Mouse (Mus musculus) embryonic facial prominence, embryonic 10.5 days (tissue): ENCODE measurements around the gene Pan2. TPM values are rescaled to one million over a fixed set of nuclear protein-coding genes. Genes with fewer than 3 reads are reported as not detected.
A peak's percentile ranks its signal among the peaks of the same experiment; 100 is the strongest.
"Not testable (repeated sequence)": the region's sequence is repeated elsewhere in the genome, so short reads cannot be mapped to it uniquely, and the experiment has no call there.

Experiments
- DNase-seq: peaks from one replicate; pipeline ENCODE4 v3.0.0-alpha.2; 2017; ENCODE audit warnings: low spot score
- H3K27ac ChIP-seq: fragments of 300-500 bp; sonication (generic); replicated peaks from 2 replicates; pipeline ENCODE4 v1.5.1; 2016; ENCODE audit warnings: mild to moderate bottlenecking
- H3K27me3 ChIP-seq: fragments of 300-500 bp; sonication (generic); replicated peaks from 2 replicates; pipeline ENCODE4 v1.6.1; 2016; ENCODE audit warnings: low read depth, mild to moderate bottlenecking; ENCODE audit not compliant: poor library complexity, severe bottlenecking
- H3K36me3 ChIP-seq: fragments of 300-500 bp; sonication (generic); replicated peaks from 2 replicates; pipeline ENCODE4 v1.6.1; 2016; ENCODE audit warnings: mild to moderate bottlenecking, moderate library complexity
- H3K4me1 ChIP-seq: fragments of 300-500 bp; sonication (generic); 2 replicates; pipeline ENCODE4 v1.6.1; 2016
- H3K4me3 ChIP-seq: fragments of 300-500 bp; sonication (generic); 2 replicates; pipeline ENCODE4 v1.5.1; 2016; ENCODE audit warnings: mild to moderate bottlenecking, moderate library complexity
- H3K9me3 ChIP-seq: fragments of 300-500 bp; sonication (generic); 2 replicates; pipeline ENCODE4 v1.6.1; 2016; ENCODE audit warnings: mild to moderate bottlenecking
- WGBS: fragments of 180-500 bp; shearing (Covaris S2); methylation state at CpG from one replicate; pipeline ENCODE4 v1.1.7; 2016; 5-methylcytosine and 5-hydroxymethylcytosine counted together
- polyA plus RNA-seq: library from polyadenylated mRNA; unstranded; fragments of >200 nt; fragmentation: Nextera tagmentation; extraction: Ambion mirVana; gene quantifications from 2 replicates; pipeline ENCODE4 v1.2.1, GENCODE M21; 2016

Pan2 gene
- polyA plus RNA-seq, 1 experiment from 2014 or later: 42.9 TPM

DNA sequence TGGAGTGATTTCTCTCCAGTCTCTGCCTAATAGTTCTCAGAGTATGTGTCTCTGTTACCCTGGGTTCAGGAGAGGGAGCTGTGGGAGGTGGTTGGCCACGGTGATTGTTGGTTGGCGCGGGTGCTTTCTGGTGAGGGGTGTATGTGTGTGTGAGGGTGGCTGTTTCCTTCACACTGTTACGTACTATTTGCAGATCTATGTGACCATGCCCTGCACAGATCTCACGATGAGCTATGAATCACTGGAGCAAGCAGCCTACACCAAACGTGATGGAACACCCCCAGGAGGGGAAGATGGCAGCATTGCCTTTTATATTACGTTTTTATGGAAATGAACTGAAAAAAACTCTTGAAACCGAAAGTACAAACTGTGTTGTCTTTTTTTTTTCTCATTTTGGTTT is 23.7 kb downstream of the Pan2 start:
- Histone ChIP-seq H3K4me3 (no peak overlapping the region), H3K27ac (no peak overlapping the region), H3K9me3 (no peaks in the 10 kb centered on the region), H3K4me1 (peaks cover 12% of the 10 kb centered on the region), H3K27me3 (no peaks in the 10 kb centered on the region), H3K36me3 (peaks cover 64% of the 10 kb centered on the region)
- no peak for DNase-seq
- 94% methylated on average over 8 of the region's 8 CpGs for WGBS

DNA sequence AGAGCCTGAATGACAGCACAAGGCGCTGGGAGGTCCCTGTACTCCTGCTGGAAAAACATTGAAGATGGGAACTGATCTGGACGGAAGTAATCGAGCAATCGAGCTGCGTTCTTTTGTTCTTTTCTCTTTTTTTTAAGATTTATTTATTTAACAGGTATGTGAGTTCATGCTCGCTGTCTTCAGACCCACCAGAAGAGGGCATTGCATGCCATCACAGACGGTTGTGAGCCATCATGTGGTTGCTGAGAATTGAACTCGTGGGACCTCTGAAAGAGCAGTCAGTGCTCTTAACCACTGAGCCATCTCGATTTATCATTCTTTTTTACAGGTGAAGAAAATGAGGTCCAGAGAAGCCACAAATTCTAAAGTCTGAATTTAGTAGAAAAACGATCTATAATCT is 24.5 kb downstream of the Pan2 start:
- WGBS: 91% methylated on average over 10 of the region's 10 CpGs
- Histone ChIP-seq H3K9me3 (no peaks in the 10 kb centered on the region), H3K4me3 (no peak overlapping the region), H3K4me1 (peaks cover 12% of the 10 kb centered on the region), H3K27me3 (no peaks in the 10 kb centered on the region), H3K27ac (no peak overlapping the region), H3K36me3 (peaks cover 64% of the 10 kb centered on the region)
- no peak for DNase-seq

DNA sequence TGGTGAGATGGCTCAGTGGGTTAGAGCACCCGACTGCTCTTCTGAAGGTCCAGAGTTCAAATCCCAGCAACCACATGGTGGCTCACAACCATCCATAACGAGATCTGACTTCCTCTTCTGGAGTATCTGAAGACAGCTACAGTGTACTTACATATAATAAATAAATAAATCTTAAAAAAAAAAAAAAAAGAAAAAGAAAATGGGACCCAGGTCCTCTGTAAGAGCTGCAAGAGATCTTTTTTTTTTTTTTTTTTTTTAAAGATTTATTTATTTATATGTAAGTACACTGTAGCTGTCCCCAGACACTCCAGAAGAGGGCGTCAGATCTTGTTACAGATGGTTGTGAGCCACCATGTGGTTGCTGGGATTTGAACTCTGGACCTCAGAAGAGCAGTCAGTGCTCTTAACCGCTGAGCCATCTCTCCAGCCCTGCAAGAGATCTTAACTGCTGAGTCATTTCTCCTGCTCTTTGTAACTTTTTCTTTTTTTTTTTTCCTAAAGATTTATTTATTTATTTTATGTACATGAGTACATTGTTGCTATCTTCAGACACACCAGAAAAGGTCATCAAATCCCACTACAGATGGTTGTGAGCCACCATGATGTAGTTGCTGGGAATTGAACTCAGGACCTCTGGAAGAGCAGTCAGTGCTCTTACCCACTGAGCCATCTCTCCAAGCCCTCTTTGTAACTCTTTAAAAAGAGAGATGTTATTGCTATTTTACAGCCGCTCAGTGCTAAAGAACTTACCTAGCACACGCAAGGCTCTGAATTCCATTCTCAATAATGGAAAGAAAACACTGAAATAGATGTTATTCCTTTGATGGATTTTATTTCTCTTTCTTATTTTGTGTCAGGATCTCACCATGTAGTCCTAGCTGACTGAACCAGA is 29.5 kb downstream of the Pan2 start:
- not testable (repeated sequence) for H3K9me3 ChIP-seq, H3K27ac ChIP-seq, DNase-seq, H3K4me3 ChIP-seq, H3K27me3 ChIP-seq, H3K4me1 ChIP-seq
- WGBS: 80% methylated on average over 6 of the region's 6 CpGs
- H3K36me3 ChIP-seq: peaks cover 24% of the 10 kb centered on the region

DNA sequence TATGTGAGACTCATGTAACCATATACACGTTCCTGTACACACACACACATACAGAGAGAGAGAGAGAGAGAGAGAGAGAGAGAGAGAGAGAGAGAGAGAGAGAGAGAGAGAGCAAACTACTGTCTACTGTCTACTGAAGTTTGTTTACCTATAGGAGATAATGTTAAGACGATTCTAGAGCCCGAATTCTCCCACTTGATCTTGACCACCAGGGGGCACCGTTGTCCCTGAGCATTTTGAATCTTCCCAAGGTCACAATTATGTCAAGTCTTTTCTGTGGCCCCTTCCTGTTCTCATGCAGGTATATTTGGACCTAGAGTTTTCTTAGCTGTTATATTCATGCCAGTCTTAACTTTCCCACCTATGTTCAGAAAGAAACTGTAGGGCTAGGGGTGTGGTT is 32.4 kb downstream of the Pan2 start:
- Histone ChIP-seq H3K27me3 (no peaks in the 10 kb centered on the region), H3K9me3 (no peaks in the 10 kb centered on the region), H3K27ac (no peak overlapping the region), H3K36me3 (peaks cover 13% of the 10 kb centered on the region), H3K4me3 (no peak overlapping the region), H3K4me1 (peaks cover 26% of the 10 kb centered on the region)
- 9% methylated on average over 4 of the region's 4 CpGs for WGBS
- DNase-seq: peak; percentile 79

DNA sequence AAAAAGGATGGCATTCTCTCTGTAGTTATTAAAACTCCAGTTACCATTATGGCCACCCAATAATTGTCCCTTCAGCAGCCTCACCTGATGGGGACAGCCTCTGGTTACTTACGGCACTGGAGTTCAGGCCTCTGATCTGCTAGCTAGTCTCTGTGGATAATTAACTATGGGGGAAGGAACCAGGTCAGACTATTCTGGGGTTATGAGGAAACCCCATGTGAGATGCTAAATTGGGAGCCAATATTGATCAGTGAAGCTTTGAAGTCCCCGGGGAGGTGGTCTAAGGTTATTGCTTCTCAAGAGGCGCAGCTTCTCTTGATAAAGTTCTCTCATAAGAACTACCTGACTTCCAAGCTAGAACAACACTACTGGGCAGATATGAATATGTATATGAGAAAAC is 33.1 kb downstream of the Pan2 start:
- Histone ChIP-seq H3K4me1 (peaks cover 26% of the 10 kb centered on the region), H3K9me3 (no peaks in the 10 kb centered on the region), H3K27ac (no peak overlapping the region), H3K4me3 (no peak overlapping the region), H3K27me3 (no peaks in the 10 kb centered on the region), H3K36me3 (peaks cover 19% of the 10 kb centered on the region)
- 96% methylated on average over 3 of the region's 3 CpGs for WGBS
- DNase-seq: no peak

DNA sequence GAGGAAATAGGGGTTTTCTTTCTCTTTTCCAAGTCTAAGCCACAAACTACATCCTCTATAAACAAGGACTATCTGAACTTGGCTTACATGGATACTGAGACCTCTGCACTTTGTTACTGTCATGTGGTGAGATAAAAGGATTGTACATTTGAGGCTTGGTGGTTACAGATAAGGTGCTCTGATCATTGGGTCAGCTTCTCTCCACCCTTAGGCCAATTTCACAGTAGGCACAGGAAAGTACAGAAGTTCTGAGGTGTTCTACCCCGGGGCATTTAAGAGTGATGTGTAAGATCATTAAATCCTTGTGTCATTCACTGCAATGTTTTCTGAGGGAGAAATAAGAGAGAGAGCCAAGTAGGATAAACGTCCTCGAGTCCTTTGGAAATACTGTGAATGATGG is 33.5 kb downstream of the Pan2 start:
- H3K27me3 ChIP-seq: no peaks in the 10 kb centered on the region

DNA sequence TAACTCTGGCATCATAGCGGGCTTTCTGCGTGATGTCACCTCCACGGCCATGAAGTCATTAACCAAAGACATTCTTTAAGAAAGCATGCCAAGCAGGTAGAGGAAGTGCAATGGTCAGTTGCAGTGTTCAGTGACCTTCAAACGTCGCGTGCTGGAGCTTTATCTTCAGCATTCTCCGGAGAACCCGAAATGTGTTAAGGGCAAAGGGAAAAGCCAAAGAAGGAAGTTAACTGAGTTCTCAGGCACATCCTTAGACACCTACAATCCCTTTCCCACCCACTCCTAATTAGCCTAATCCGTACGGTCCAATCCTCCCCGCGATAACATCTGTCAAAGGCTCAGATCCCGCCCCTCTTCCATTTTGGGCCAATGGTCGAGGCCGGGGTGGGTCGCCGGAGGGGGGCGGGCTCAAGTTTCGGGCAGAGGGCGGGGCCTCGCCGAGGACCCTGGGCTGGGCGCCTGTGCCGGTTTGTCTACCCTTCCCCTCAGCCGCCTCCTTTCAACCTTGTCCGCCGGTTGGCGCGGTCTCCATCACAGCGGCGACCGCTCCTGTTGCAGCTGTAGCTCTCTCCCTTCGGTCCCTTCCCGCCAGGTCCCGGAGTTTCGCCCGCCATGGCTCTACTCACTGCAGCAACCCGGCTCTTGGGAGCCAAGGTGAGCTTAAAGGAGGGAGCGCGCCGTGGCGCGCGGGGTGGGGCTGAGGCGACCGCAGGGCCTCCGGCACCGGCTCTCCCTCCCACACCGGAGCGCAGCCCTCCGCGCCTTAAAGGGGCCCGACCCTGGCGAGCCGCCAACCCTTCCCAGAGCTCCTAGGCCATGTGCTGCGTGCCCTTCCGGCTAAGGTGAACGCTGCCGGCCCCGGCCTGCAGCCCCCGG is 34.4 kb downstream of the Pan2 start, which contains the start of gene Cs:
Gene Cs, plus strand, starts transcription at position 429 of the 876 bp plus-strand sequence.
- peak within 1 kb of the TSS; percentile 92 for H3K27ac ChIP-seq
- H3K9me3 ChIP-seq: no peaks in the 10 kb centered on the region
- WGBS: 2% methylated on average over 61 of the region's 61 CpGs
- H3K27me3 ChIP-seq: no peaks in the 10 kb centered on the region
- H3K4me1 ChIP-seq: peaks cover 26% of the 10 kb centered on the region
- peak within 1 kb of the TSS; percentile 84 for H3K4me3 ChIP-seq
- peaks cover 29% of the 10 kb centered on the region for H3K36me3 ChIP-seq
- peak; percentile 99 for DNase-seq

More for the DNA sequence above, 33.5 kb downstream of the Pan2 start:
- DNase-seq: no peak
- 86% methylated on average over 3 of the region's 3 CpGs for WGBS
- Histone ChIP-seq H3K4me1 (peaks cover 26% of the 10 kb centered on the region), H3K27ac (no peak overlapping the region; the same call in 1 of the 2 replicates), H3K9me3 (no peaks in the 10 kb centered on the region), H3K4me3 (peak overlapping the region; percentile 84; the same call in 1 of the 2 replicates), H3K36me3 (peaks cover 23% of the 10 kb centered on the region)

DNA sequence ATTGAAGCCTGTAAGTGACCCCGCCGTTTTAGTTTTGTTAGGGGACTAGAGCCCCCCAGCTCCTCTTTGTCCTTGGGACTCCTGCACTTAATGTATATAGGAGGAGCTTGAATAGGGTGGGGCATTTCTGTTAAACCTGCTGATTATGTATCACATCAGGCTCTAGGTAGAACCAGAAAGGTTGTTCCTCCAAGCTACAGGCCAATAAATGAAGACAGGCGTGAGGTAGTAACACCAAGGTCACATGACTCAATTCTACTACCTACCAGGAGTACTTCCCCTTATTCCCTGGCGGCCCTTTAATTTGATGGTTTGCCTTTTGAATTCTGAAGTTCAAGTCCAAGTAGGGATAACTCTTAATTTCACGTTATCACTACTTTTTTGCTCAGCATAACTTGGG is 35.3 kb downstream of the Pan2 start:
- Histone ChIP-seq H3K27me3 (no peaks in the 10 kb centered on the region), H3K4me1 (peaks cover 26% of the 10 kb centered on the region), H3K27ac (peak overlapping the region; percentile 92), H3K36me3 (peaks cover 38% of the 10 kb centered on the region), H3K9me3 (no peaks in the 10 kb centered on the region), H3K4me3 (peak overlapping the region; percentile 84)
- no peak for DNase-seq
- 26% methylated on average over 5 of the region's 5 CpGs for WGBS

DNA sequence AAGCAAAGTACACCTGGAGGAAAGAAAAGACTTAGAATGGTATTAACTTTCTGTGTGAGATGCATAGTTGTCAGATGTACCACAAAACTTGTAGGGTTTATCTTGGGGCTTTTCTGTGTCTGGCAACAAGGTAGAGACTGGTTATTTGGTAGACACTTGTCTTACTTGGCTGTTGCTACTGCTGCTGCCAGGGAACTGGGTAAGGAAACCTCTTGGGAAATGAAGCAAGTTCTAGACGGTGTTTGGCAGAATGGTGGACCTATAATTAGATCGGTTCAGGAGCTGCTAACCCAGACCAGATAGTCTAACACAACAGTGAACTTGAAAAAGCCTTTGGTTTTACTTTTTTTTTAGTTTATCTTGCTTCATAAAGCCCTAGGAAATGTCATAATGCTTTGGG is 35.8 kb downstream of the Pan2 start:
- Histone ChIP-seq H3K4me1 (peaks cover 26% of the 10 kb centered on the region), H3K27ac (no peak overlapping the region), H3K36me3 (peaks cover 42% of the 10 kb centered on the region), H3K27me3 (no peaks in the 10 kb centered on the region), H3K4me3 (peak overlapping the region; percentile 84), H3K9me3 (no peaks in the 10 kb centered on the region)
- no peak for DNase-seq
- 85% methylated on average over 2 of the region's 2 CpGs for WGBS

DNA sequence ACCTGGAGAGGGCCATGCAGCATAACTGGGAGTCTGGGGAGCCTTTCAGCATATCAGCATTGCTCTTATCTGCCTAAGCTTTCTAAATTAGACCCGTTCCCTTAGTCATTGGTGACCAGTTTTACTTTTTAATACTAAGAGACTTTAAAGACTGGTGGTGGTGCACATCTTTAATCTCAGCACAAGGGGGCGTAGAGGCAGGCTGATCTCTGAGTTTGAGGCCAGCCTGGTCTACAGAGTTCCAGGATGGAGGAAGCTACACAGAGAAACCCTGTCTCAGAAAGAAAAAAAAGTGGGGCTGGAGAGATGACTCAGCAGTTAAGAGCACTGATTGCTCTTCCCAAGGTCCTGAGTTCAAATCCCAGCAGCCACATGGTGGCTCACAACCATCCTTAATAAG is 37.1 kb downstream of the Pan2 start:
- H3K36me3 ChIP-seq: peaks cover 49% of the 10 kb centered on the region
- H3K4me1 ChIP-seq: peaks cover 34% of the 10 kb centered on the region
- H3K4me3 ChIP-seq: no peak overlapping the region
- no peak for DNase-seq
- no peak overlapping the region for H3K27ac ChIP-seq
- H3K9me3 ChIP-seq: no peaks in the 10 kb centered on the region
- 83% methylated on average over 2 of the region's 2 CpGs for WGBS
- no peaks in the 10 kb centered on the region for H3K27me3 ChIP-seq

DNA sequence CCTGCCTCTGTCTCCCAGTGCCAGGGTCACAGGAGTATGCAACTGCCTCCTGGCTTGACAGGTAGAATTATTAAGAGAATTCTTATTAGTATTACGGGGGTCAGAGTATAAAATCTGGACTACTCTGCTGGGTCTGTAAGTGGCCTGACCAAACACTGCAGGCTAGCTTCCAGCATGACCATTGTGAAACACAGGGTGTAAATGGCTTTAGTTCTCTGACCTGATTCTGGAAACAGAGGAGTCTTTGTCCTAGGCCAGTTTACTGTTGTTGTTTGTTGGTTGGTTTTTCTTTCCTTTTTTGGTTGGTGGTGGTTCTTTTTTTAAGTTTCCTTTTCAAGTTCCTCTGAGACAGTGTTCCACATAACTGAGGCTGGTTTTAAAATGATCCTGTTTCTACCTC is 40.3 kb downstream of the Pan2 start:
- peaks cover 60% of the 10 kb centered on the region for H3K36me3 ChIP-seq
- WGBS: 95% methylated on average over 1 of the region's 1 CpGs

DNA sequence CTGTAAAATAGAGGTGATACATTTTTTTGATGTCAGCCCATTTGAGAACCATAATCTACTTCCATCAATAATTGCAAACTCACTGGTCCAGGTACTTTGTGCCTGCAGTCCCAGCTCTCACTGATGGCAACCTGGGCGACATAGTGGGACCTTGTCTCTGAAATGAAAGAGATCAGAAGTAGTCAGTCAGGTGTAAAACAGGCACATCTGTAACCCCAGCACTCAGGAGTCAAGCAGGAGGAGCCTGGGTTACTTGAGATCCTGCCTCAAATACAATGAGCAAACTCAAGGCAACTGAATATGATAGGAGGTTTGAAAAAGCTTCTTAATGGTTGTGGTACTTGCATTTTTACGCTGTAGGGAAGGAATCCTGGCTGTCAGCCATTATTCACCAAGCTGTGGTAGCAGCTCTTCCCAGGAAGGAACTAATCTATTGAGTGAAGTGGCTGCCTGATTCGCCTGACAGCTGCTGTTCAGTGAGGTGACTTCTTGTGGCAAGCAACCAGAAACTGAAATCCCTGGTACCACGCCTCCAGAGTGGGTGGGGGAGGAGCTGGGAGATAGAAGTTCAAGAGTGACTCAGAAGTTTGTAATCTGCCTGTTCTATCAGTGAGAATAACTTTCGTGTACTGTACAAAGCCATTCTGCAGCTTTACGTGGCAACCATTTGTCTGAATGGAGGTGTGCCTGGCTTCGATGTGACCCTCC is 41.6 kb downstream of the Pan2 start:
- no peak overlapping the region for H3K4me3 ChIP-seq
- 78% methylated on average over 7 of the region's 7 CpGs for WGBS
- H3K27me3 ChIP-seq: no peaks in the 10 kb centered on the region
- no peak overlapping the region for H3K27ac ChIP-seq
- peaks cover 10% of the 10 kb centered on the region for H3K4me1 ChIP-seq
- peaks cover 64% of the 10 kb centered on the region for H3K36me3 ChIP-seq
- H3K9me3 ChIP-seq: no peaks in the 10 kb centered on the region
- peak; percentile 14 for DNase-seq

More for the DNA sequence above, 40.3 kb downstream of the Pan2 start:
- H3K4me3 ChIP-seq: no peak overlapping the region
- no peaks in the 10 kb centered on the region for H3K27me3 ChIP-seq
- H3K27ac ChIP-seq: no peak overlapping the region
- DNase-seq: no peak
- no peaks in the 10 kb centered on the region for H3K9me3 ChIP-seq
- peaks cover 22% of the 10 kb centered on the region for H3K4me1 ChIP-seq
